Mouse (Mus musculus): ENCODE measurements at regions not wholly inside any gene's neighbourhood (a gene's known extent, or its start where the extent isn't known, plus 50 kb on each side); places are given as distances from the start of the nearest gene placed in this dataset.

GRCm38 (mm10) chr2:169156908-169157307 is 201.5 kb upstream of the Zfp64 start:
- TF ChIP-seq POLR2A (IDR thresholded peaks at IDR 0.05; ENCODE audit: low read depth, low read length) (no peak), CTCF (IDR thresholded peaks at IDR 0.05; ENCODE audit: extremely low read depth, insufficient read length, insufficient replicate concordance, low read depth, low read length) (no peak)

Measured in small intestine, adult 2 months (tissue).